Mouse (Mus musculus) hindbrain, embryonic 12.5 days (tissue): ENCODE measurements around the gene Kcnj6. TPM values are rescaled to one million over a fixed set of nuclear protein-coding genes. Genes with fewer than 3 reads are reported as not detected.

ENCODE experiments used
- ATAC-seq: fragments of 200-750 bp; cut with Nextera tagmentation; 2 replicates; pipeline ENCODE4 v1.8.0; 2017; ENCODE audit warnings: moderate TSS enrichment; ENCODE audit not compliant: low FRiP score
- H3K27ac ChIP-seq: fragments of 300-500 bp; sonication (generic); 2 replicates; pipeline ENCODE4 v1.5.1; 2016; ENCODE audit warnings: mild to moderate bottlenecking
- H3K27me3 ChIP-seq: fragments of 300-500 bp; sonication (generic); 2 replicates; pipeline ENCODE4 v1.6.1; 2016; ENCODE audit warnings: mild to moderate bottlenecking
- H3K36me3 ChIP-seq: fragments of 300-500 bp; sonication (generic); 2 replicates; pipeline ENCODE4 v1.6.1; 2016; ENCODE audit warnings: mild to moderate bottlenecking
- H3K4me1 ChIP-seq: fragments of 300-500 bp; sonication (generic); 2 replicates; pipeline ENCODE4 v1.6.1; 2016
- H3K4me2 ChIP-seq: fragments of 300-500 bp; sonication (generic); replicated peaks from 2 replicates; pipeline ENCODE4 v1.6.1; 2016; ENCODE audit warnings: mild to moderate bottlenecking
- H3K4me3 ChIP-seq: fragments of 300-500 bp; sonication (generic); 2 replicates; pipeline ENCODE4 v1.5.1; 2016; ENCODE audit warnings: mild to moderate bottlenecking
- H3K9ac ChIP-seq: fragments of 300-500 bp; sonication (generic); 2 replicates; pipeline ENCODE4 v1.6.1; 2016; ENCODE audit warnings: mild to moderate bottlenecking, moderate library complexity
- H3K9me3 ChIP-seq: fragments of 300-500 bp; sonication (generic); replicated peaks from 2 replicates; pipeline ENCODE4 v1.6.1; 2016; ENCODE audit warnings: mild to moderate bottlenecking
- WGBS: fragments of 180-500 bp; shearing (Covaris S2); methylation state at CpG from one replicate; pipeline ENCODE4 v1.1.7; 2016; 5-methylcytosine and 5-hydroxymethylcytosine counted together
- polyA plus RNA-seq: library from polyadenylated mRNA; unstranded; fragments of >200 nt; fragmentation: Nextera tagmentation; extraction: Ambion mirVana; gene quantifications from 2 replicates; pipeline ENCODE4 v1.2.1, GENCODE M21; 2016

Kcnj6 gene
- polyA plus RNA-seq, 1 experiment from 2014 or later, result 0.26 TPM

GRCm38 (mm10) chr16:94756352-94756751, 241.1 kb downstream of the Kcnj6 start:
- WGBS, result 66% methylated on average over 6 of the region's 6 CpGs
- no peaks in the 10 kb centered on the region for H3K27me3 ChIP-seq
- peaks cover 6% of the 10 kb centered on the region; the same call in 1 of the 2 replicates for H3K4me1 ChIP-seq
- H3K9me3 ChIP-seq, result no peaks in the 10 kb centered on the region
- H3K36me3 ChIP-seq, result no peaks in the 10 kb centered on the region
- H3K27ac ChIP-seq, result no peak overlapping the region
- H3K4me2 ChIP-seq, result no peak overlapping the region
- no peak for ATAC-seq
- H3K4me3 ChIP-seq, result no peak overlapping the region
- no peak overlapping the region for H3K9ac ChIP-seq

DNA sequence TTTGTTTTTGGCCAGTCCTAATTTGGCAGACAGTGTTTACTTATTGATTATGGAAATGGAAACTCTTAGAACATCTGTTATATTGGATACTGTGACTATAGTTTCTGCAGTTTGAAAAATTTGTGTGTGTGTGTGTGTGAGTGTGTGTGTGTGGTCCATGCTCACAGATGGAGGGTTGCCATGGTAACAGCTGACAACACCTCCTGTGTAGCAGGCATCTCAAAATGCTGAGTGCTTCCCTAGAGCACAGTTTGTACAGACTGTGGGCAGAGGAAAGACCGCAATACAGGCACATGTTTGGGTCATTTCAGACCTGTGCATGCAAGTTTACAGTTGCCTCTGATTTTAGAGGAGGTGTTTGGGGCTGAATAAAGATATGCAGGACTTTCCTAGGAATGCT, 244.0 kb downstream of the Kcnj6 start:
- ATAC-seq, result no peak
- H3K4me3 ChIP-seq, result no peak overlapping the region
- no peak overlapping the region for H3K9ac ChIP-seq
- H3K27me3 ChIP-seq, result no peaks in the 10 kb centered on the region
- H3K36me3 ChIP-seq, result no peaks in the 10 kb centered on the region
- peaks cover 6% of the 10 kb centered on the region; the same call in 1 of the 2 replicates for H3K4me1 ChIP-seq
- WGBS, result 48% methylated on average over 1 of the region's 1 CpGs
- H3K27ac ChIP-seq, result no peak overlapping the region
- H3K9me3 ChIP-seq, result no peaks in the 10 kb centered on the region
- no peak overlapping the region for H3K4me2 ChIP-seq

GRCm38 (mm10) chr16:94752781-94753180, 244.7 kb downstream of the Kcnj6 start:
- Histone ChIP-seq H3K9me3 (no peaks in the 10 kb centered on the region), H3K4me2 (no peak overlapping the region), H3K4me3 (no peak overlapping the region), H3K27ac (no peak overlapping the region; the same call in 1 of the 2 replicates), H3K27me3 (no peaks in the 10 kb centered on the region), H3K9ac (no peak overlapping the region), H3K4me1 (peaks cover 6% of the 10 kb centered on the region; the same call in 1 of the 2 replicates), H3K36me3 (no peaks in the 10 kb centered on the region)
- 67% methylated on average over 10 of the region's 10 CpGs for WGBS
- no peak for ATAC-seq

DNA sequence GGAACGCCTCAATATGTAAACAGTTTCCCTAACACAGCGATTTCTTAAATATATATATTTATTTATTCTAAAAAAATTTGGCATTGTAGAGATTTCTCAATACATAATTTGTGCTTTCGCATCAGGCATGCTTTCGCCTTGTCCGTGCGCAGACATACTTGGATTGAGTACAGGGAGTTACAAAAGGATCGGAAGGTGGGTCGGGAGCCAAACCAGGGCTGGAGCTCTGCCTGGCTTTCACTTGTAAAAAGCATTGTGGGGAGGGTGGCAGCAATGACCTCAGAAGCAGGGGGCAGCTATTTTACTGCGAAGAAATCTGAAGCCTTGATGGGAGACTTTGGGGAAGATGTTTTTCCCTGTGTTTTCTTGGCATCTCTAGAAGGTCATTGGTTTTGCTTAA, 252.5 kb downstream of the Kcnj6 start:
- WGBS, result 73% methylated on average over 9 of the region's 9 CpGs

GRCm38 (mm10) chr16:94743853-94744501, 253.5 kb downstream of the Kcnj6 start:
- no peak overlapping the region for H3K9ac ChIP-seq
- H3K27ac ChIP-seq, result no peak overlapping the region
- H3K4me2 ChIP-seq, result peak overlapping the region; percentile 32
- 0 out of 2 replicates have a peak, but pooled peaks cover 6% of the 10 kb centered on the region for H3K4me1 ChIP-seq
- no peaks in the 10 kb centered on the region for H3K36me3 ChIP-seq
- ATAC-seq, result no peak
- WGBS, result 2% methylated on average over 11 of the region's 11 CpGs
- H3K4me3 ChIP-seq, result peak overlapping the region; percentile 6; the same call in 1 of the 2 replicates
- no peaks in the 10 kb centered on the region for H3K9me3 ChIP-seq
- H3K27me3 ChIP-seq, result no peaks in the 10 kb centered on the region

More for the DNA sequence above, 252.5 kb downstream of the Kcnj6 start:
- no peaks in the 10 kb centered on the region for H3K36me3 ChIP-seq
- 0 out of 2 replicates have a peak, but pooled peaks cover 6% of the 10 kb centered on the region for H3K4me1 ChIP-seq
- no peak overlapping the region for H3K4me2 ChIP-seq
- H3K4me3 ChIP-seq, result no peak overlapping the region
- H3K27ac ChIP-seq, result no peak overlapping the region
- H3K9ac ChIP-seq, result no peak overlapping the region
- no peaks in the 10 kb centered on the region for H3K9me3 ChIP-seq
- no peaks in the 10 kb centered on the region for H3K27me3 ChIP-seq
- no peak for ATAC-seq

DNA sequence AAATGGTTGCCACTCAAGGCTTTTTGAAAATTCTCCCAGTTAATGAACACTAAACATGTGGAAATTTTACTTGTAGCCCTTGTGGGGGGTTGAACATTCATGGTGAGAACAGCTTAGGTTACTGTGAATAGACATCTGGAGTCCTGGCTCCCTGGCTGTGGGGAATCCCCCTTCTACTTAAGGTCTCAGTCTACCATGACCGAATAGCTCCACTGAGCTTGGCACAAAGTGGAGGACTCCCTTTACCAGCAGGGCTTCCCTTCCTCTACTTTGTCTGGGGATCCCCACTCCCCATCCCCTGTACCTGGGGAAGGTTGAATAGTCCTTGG, 260.2 kb downstream of the Kcnj6 start:
- no peak for ATAC-seq
- 0 out of 2 replicates have a peak, but pooled peaks cover 3% of the 10 kb centered on the region for H3K9me3 ChIP-seq
- 100% methylated on average over 1 of the region's 1 CpGs for WGBS

GRCm38 (mm10) chr16:94736462-94737358, 260.8 kb downstream of the Kcnj6 start:
- WGBS, result 87% methylated on average over 8 of the region's 8 CpGs
- no peak for ATAC-seq
- Histone ChIP-seq H3K4me3 (no peak overlapping the region), H3K27ac (no peak overlapping the region), H3K36me3 (no peaks in the 10 kb centered on the region), H3K4me1 (peaks cover 9% of the 10 kb centered on the region), H3K9me3 (0 out of 2 replicates have a peak, but pooled peaks cover 3% of the 10 kb centered on the region), H3K4me2 (no peak overlapping the region), H3K27me3 (no peaks in the 10 kb centered on the region), H3K9ac (no peak overlapping the region)

More for the DNA sequence above, 260.2 kb downstream of the Kcnj6 start:
- no peak overlapping the region for H3K4me2 ChIP-seq
- H3K4me3 ChIP-seq, result no peak overlapping the region
- H3K27ac ChIP-seq, result no peak overlapping the region
- no peaks in the 10 kb centered on the region for H3K36me3 ChIP-seq
- no peaks in the 10 kb centered on the region for H3K27me3 ChIP-seq
- no peak overlapping the region for H3K9ac ChIP-seq
- H3K4me1 ChIP-seq, result peaks cover 9% of the 10 kb centered on the region

DNA sequence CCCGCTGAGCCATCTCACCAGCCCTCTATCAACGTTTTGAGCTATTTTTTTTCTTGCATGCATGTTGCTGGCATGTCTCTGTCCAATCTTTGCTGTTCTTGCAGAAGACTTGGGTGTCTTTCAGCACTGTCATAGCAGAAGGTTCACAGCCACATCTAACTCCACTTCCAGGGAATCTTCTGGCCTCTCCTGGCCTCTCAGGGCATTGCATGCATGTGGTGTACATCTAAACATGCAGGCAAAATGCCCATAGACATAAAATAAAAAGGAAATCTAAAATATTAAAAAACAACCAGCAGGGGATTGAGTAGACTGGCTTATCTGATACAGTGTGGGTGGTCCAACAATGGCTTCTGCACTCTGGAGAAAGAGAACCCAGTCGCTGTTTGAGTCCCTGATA, 262.0 kb downstream of the Kcnj6 start:
- 66% methylated on average over 3 of the region's 3 CpGs for WGBS
- no peak overlapping the region for H3K4me3 ChIP-seq
- H3K4me1 ChIP-seq, result peaks cover 9% of the 10 kb centered on the region
- no peak overlapping the region for H3K9ac ChIP-seq
- no peaks in the 10 kb centered on the region for H3K36me3 ChIP-seq
- ATAC-seq, result no peak
- no peaks in the 10 kb centered on the region for H3K27me3 ChIP-seq
- no peak overlapping the region for H3K27ac ChIP-seq
- H3K9me3 ChIP-seq, result 0 out of 2 replicates have a peak, but pooled peaks cover 3% of the 10 kb centered on the region
- H3K4me2 ChIP-seq, result no peak overlapping the region

DNA sequence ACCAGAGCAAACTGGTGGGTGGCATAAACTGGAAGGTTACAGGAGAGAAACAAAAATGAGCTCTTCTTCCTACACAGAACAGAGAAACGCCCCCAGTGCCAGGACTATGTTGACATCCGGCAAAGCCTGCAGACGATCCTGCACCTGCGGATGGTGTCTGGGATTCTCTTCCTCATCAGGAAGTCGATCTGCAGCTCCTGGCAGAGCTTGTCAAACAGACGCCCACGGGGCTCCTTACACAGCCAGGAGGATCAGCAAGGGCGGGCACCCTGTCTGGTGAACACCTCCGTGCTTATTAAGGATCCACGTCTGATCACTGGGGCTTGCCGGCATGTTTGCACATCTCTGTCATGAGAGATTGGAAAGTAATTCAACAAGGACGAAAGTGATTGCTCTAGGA, 266.5 kb downstream of the Kcnj6 start:
- 0 out of 2 replicates have a peak, but pooled peaks cover 8% of the 10 kb centered on the region for H3K9me3 ChIP-seq
- H3K4me1 ChIP-seq, result peaks cover 9% of the 10 kb centered on the region
- no peaks in the 10 kb centered on the region for H3K27me3 ChIP-seq
- H3K9ac ChIP-seq, result no peak overlapping the region
- ATAC-seq, result no peak
- H3K36me3 ChIP-seq, result no peaks in the 10 kb centered on the region
- H3K4me3 ChIP-seq, result no peak overlapping the region
- WGBS, result 77% methylated on average over 12 of the region's 12 CpGs
- H3K4me2 ChIP-seq, result no peak overlapping the region
- no peak overlapping the region for H3K27ac ChIP-seq

GRCm38 (mm10) chr16:94729236-94729635, 268.3 kb downstream of the Kcnj6 start:
- H3K9me3 ChIP-seq, result 0 out of 2 replicates have a peak, but pooled peaks cover 8% of the 10 kb centered on the region
- peaks cover 13% of the 10 kb centered on the region for H3K4me1 ChIP-seq
- no peaks in the 10 kb centered on the region for H3K36me3 ChIP-seq
- WGBS, result 84% methylated on average over 6 of the region's 6 CpGs
- H3K27ac ChIP-seq, result no peak overlapping the region
- no peak overlapping the region for H3K4me3 ChIP-seq
- H3K9ac ChIP-seq, result no peak overlapping the region
- no peak overlapping the region for H3K4me2 ChIP-seq
- H3K27me3 ChIP-seq, result no peaks in the 10 kb centered on the region
- ATAC-seq, result no peak

- Histone ChIP-seq H3K4me3 (peak overlapping the region; percentile 46), H3K9ac (peak overlapping the region; percentile 60), H3K4me2 (peak overlapping the region; percentile 88), H3K27me3 (no peaks in the 10 kb centered on the region; the same call in 1 of the 2 replicates), H3K27ac (peak overlapping the region; percentile 79), H3K9me3 (0 out of 2 replicates have a peak, but pooled peaks cover 5% of the 10 kb centered on the region), H3K36me3 (no peaks in the 10 kb centered on the region), H3K4me1 (peaks cover 11% of the 10 kb centered on the region)
- ATAC-seq, result peak; percentile 33
- WGBS, result 1% methylated on average over 18 of the region's 18 CpGs
Observed at GRCm38 (mm10) chr16:94724747-94725211, 272.7 kb downstream of the Kcnj6 start.

- Histone ChIP-seq H3K36me3 (no peaks in the 10 kb centered on the region), H3K9ac (peak overlapping the region; percentile 60), H3K27me3 (no peaks in the 10 kb centered on the region; the same call in 1 of the 2 replicates), H3K27ac (peak overlapping the region; percentile 79), H3K4me1 (peaks cover 11% of the 10 kb centered on the region), H3K4me3 (peak overlapping the region; percentile 46), H3K9me3 (0 out of 2 replicates have a peak, but pooled peaks cover 3% of the 10 kb centered on the region), H3K4me2 (peak overlapping the region; percentile 88)
- WGBS, result under 1% methylated on average over 23 of the region's 23 CpGs
- peak; percentile 98 for ATAC-seq
Observed at GRCm38 (mm10) chr16:94724061-94724596, 273.4 kb downstream of the Kcnj6 start.
